Mouse (Mus musculus): Measurements from ENCODE around the gene Gm10283. TPM values are rescaled to one million over a fixed set of nuclear protein-coding genes. Genes with fewer than 3 reads are reported as not detected.

Gene Gm10283
- polyA plus RNA-seq, 1 experiment from 2014 or later = not detected

GRCm38 (mm10) chr8:60444989-60445388 is 58.0 kb downstream of the Gm10283 start:
- Histone ChIP-seq H3K9me3 (replicated peaks) (no peaks in the 10 kb centered on the region), H3K27ac (replicated peaks) (no peak overlapping the region), H3K4me2 (replicated peaks) (no peak overlapping the region), H3K27me3 (no peaks in the 10 kb centered on the region), H3K4me1 (no peaks in the 10 kb centered on the region), H3K4me3 (replicated peaks) (no peak overlapping the region), H3K9ac (no peak overlapping the region), H3K36me3 (no peaks in the 10 kb centered on the region)
- WGBS = 75% methylated on average over 6 of the region's 6 CpGs
- ATAC-seq (ENCODE audit: insufficient number of reproducible peaks, low FRiP score, low TSS enrichment, low read depth) = no peak

- Histone ChIP-seq H3K9me3 (replicated peaks) (no peaks in the 10 kb centered on the region), H3K27ac (replicated peaks) (no peak overlapping the region), H3K27me3 (no peaks in the 10 kb centered on the region), H3K4me2 (replicated peaks) (no peak overlapping the region), H3K9ac (no peak overlapping the region), H3K4me1 (no peaks in the 10 kb centered on the region), H3K36me3 (no peaks in the 10 kb centered on the region), H3K4me3 (replicated peaks) (no peak overlapping the region)
- no peak for ATAC-seq (ENCODE audit: insufficient number of reproducible peaks, low FRiP score, low TSS enrichment, low read depth)
- 21% methylated on average over 3 of the region's 3 CpGs for WGBS
These were observed 64.4 kb downstream of the Gm10283 start for GRCm38 (mm10) chr8:60438557-60438956.

GRCm38 (mm10) chr8:60436872-60437271 is 66.1 kb downstream of the Gm10283 start:
- Histone ChIP-seq H3K4me2 (replicated peaks) (no peak overlapping the region), H3K36me3 (no peaks in the 10 kb centered on the region), H3K4me1 (no peaks in the 10 kb centered on the region), H3K9ac (no peak overlapping the region), H3K27me3 (no peaks in the 10 kb centered on the region), H3K4me3 (replicated peaks) (no peak overlapping the region), H3K9me3 (replicated peaks) (no peaks in the 10 kb centered on the region), H3K27ac (replicated peaks) (no peak overlapping the region)
- WGBS = 87% methylated on average over 3 of the region's 3 CpGs
- no peak for ATAC-seq (ENCODE audit: insufficient number of reproducible peaks, low FRiP score, low TSS enrichment, low read depth)

- no peak overlapping the region for H3K4me2 ChIP-seq (replicated peaks)
- no peaks in the 10 kb centered on the region for H3K9me3 ChIP-seq (replicated peaks)
- WGBS = 91% methylated on average over 5 of the region's 5 CpGs
- H3K36me3 ChIP-seq = no peaks in the 10 kb centered on the region
- H3K9ac ChIP-seq = no peak overlapping the region
- H3K27ac ChIP-seq (replicated peaks) = no peak overlapping the region
- H3K4me1 ChIP-seq = no peaks in the 10 kb centered on the region
- no peaks in the 10 kb centered on the region for H3K27me3 ChIP-seq
- no peak overlapping the region for H3K4me3 ChIP-seq (replicated peaks)
- no peak for ATAC-seq (ENCODE audit: insufficient number of reproducible peaks, low FRiP score, low TSS enrichment, low read depth)
These were observed 70.3 kb downstream of the Gm10283 start for GRCm38 (mm10) chr8:60432649-60433048.

GRCm38 (mm10) chr8:60406358-60406757 is 96.6 kb downstream of the Gm10283 start:
- Histone ChIP-seq H3K27ac (replicated peaks) (no peak overlapping the region), H3K4me2 (replicated peaks) (no peak overlapping the region), H3K4me1 (no peaks in the 10 kb centered on the region), H3K4me3 (replicated peaks) (no peak overlapping the region), H3K36me3 (no peaks in the 10 kb centered on the region), H3K9ac (no peak overlapping the region), H3K9me3 (replicated peaks) (no peaks in the 10 kb centered on the region), H3K27me3 (no peaks in the 10 kb centered on the region)
- ATAC-seq (ENCODE audit: insufficient number of reproducible peaks, low FRiP score, low TSS enrichment, low read depth) = no peak
- WGBS = 64% methylated on average over 8 of the region's 8 CpGs

- 48% methylated on average over 6 of the region's 6 CpGs for WGBS
- ATAC-seq (ENCODE audit: insufficient number of reproducible peaks, low FRiP score, low TSS enrichment, low read depth) = no peak
- H3K4me3 ChIP-seq (replicated peaks) = no peak overlapping the region
- H3K9ac ChIP-seq = no peak overlapping the region
- H3K9me3 ChIP-seq (replicated peaks) = no peaks in the 10 kb centered on the region
- no peaks in the 10 kb centered on the region for H3K36me3 ChIP-seq
- no peaks in the 10 kb centered on the region for H3K27me3 ChIP-seq
- no peak overlapping the region for H3K27ac ChIP-seq (replicated peaks)
- no peaks in the 10 kb centered on the region for H3K4me1 ChIP-seq
- H3K4me2 ChIP-seq (replicated peaks) = no peak overlapping the region
These were observed 97.9 kb downstream of the Gm10283 start for GRCm38 (mm10) chr8:60404994-60405548.

- WGBS = 71% methylated on average over 4 of the region's 4 CpGs
- Histone ChIP-seq H3K9ac (no peak overlapping the region), H3K27ac (replicated peaks) (no peak overlapping the region), H3K4me3 (replicated peaks) (no peak overlapping the region), H3K4me1 (no peaks in the 10 kb centered on the region), H3K27me3 (no peaks in the 10 kb centered on the region), H3K4me2 (replicated peaks) (no peak overlapping the region), H3K36me3 (no peaks in the 10 kb centered on the region), H3K9me3 (replicated peaks) (no peaks in the 10 kb centered on the region)
- ATAC-seq (ENCODE audit: insufficient number of reproducible peaks, low FRiP score, low TSS enrichment, low read depth) = no peak
These were observed 109.3 kb downstream of the Gm10283 start for GRCm38 (mm10) chr8:60393675-60394074.

- no peaks in the 10 kb centered on the region for H3K36me3 ChIP-seq
- H3K27me3 ChIP-seq = no peaks in the 10 kb centered on the region
- WGBS = 90% methylated on average over 2 of the region's 2 CpGs
- no peak overlapping the region for H3K9ac ChIP-seq
- no peak overlapping the region for H3K27ac ChIP-seq (replicated peaks)
- H3K9me3 ChIP-seq (replicated peaks) = no peaks in the 10 kb centered on the region
- no peaks in the 10 kb centered on the region for H3K4me1 ChIP-seq
- ATAC-seq (ENCODE audit: insufficient number of reproducible peaks, low FRiP score, low TSS enrichment, low read depth) = no peak
- H3K4me2 ChIP-seq (replicated peaks) = no peak overlapping the region
- no peak overlapping the region for H3K4me3 ChIP-seq (replicated peaks)
These were observed 116.4 kb downstream of the Gm10283 start for GRCm38 (mm10) chr8:60386589-60386988.

Other genes with a start within 250 kb of the Gm10283 start
- 0.08 and 0.16 TPM in 2 replicates for gene Aadat, start 2.7 kb upstream of the Gm10283 start, polyA plus RNA-seq (2015; fragmentation: Nextera tagmentation; extraction: Ambion mirVana)
- gene Mfap3l, start 129.6 kb upstream of the Gm10283 start, polyA plus RNA-seq (2015; fragmentation: Nextera tagmentation; extraction: Ambion mirVana) = 3.1 TPM in 2 replicates

Measured in embryonic facial prominence, embryonic 15.5 days (tissue).